18 mouse cellular contexts compared by ENCODE assay signal in genomic region chr6:144922762-144923161, GRCm38 (mm10).
DNase-seq lines count a peak whose midpoint lies in the region; ATAC-seq and TF ChIP-seq lines count a peak whose summit lies in the region.
"Had no signal": no experiment of that assay in that cellular context is flagged by ENCODE, and none has a peak within 500 bp of the region (broad histone marks: within the 10 kb centered on the region; RNA-seq: fewer than 3 reads in every experiment).

No protein-coding gene starts in this region.

- no peak overlapping the region for H3K4me3 ChIP-seq in bone marrow, adult 2 months (replicated peaks; ENCODE audit: control insufficient read depth, low read depth, low read length)
- H3K4me3 ChIP-seq in kidney, embryonic 14.5 days (ENCODE audit: low read length) = no peak overlapping the region
- H3K4me3 ChIP-seq: forebrain, embryonic 12.5 days; heart, embryonic 12.5 days; limb, embryonic 10.5 days; liver, embryonic 13.5 days; megakaryocyte, embryonic 14.5 days had no signal

- 0 out of 2 replicates have a peak, but pooled peaks cover 4% of the 10 kb centered on the region for H3K27me3 ChIP-seq in kidney, embryonic 14.5 days (ENCODE audit: control insufficient read depth, insufficient read depth, low read length)
- H3K27me3 ChIP-seq: forebrain, embryonic 12.5 days; heart, embryonic 12.5 days; liver, embryonic 13.5 days had no signal

- peaks cover 4% of the 10 kb centered on the region for H3K4me1 ChIP-seq in bone marrow, adult 2 months (ENCODE audit: control insufficient read depth, insufficient read depth, low read length)
- no peaks in the 10 kb centered on the region for H3K4me1 ChIP-seq in kidney, embryonic 14.5 days (ENCODE audit: control insufficient read depth, insufficient read depth, low read length)
- H3K4me1 ChIP-seq: forebrain, embryonic 12.5 days; limb, embryonic 10.5 days had no signal

- peak; percentile 29 for DNase-seq in thymus, postnatal 14 days
- no peak for DNase-seq in left cerebral cortex, adult 9 months (ENCODE audit: low spot score in 2 of 2)
- DNase-seq in left cerebral cortex, postnatal 25 days (ENCODE audit: low spot score in 2 of 2) = no peak
- no peak for DNase-seq in right cerebral cortex, postnatal 14 days
- DNase-seq: cerebellum, adult 8-10 months; heart, postnatal 4 days; layer of hippocampus, adult 9-11 months; liver, embryonic 13.5 days; right cerebral cortex, postnatal 25 days had no signal

- intact Hi-C loops in left cerebral cortex, postnatal 25 days (cut with DNase I) = no loop called here

- no peak overlapping the region for H3K9ac ChIP-seq in kidney, embryonic 14.5 days (ENCODE audit: low read depth, low read length)
- H3K9ac ChIP-seq: forebrain, embryonic 12.5 days; heart, embryonic 12.5 days; liver, embryonic 13.5 days had no signal

- TF ChIP-seq CTCF in bone marrow, adult 2 months (IDR thresholded peaks at IDR 0.05; ENCODE audit: control insufficient read depth, insufficient read depth, low read length) = no peak

- H3K9me3 ChIP-seq in kidney, embryonic 14.5 days (ENCODE audit: control insufficient read depth, low read length) = no peaks in the 10 kb centered on the region
- H3K9me3 ChIP-seq: forebrain, embryonic 12.5 days; heart, embryonic 12.5 days; limb, embryonic 10.5 days; liver, embryonic 13.5 days; megakaryocyte, embryonic 14.5 days had no signal

- H3K27ac ChIP-seq in bone marrow, adult 2 months (ENCODE audit: control insufficient read depth, insufficient read depth, low read depth, low read length, poor library complexity) = peak overlapping the region; percentile 33; the same call in 1 of the 2 replicates
- no peak overlapping the region for H3K27ac ChIP-seq in kidney, embryonic 14.5 days (ENCODE audit: low read depth, low read length)
- H3K27ac ChIP-seq: forebrain, embryonic 12.5 days; limb, embryonic 10.5 days; liver, embryonic 13.5 days had no signal

- TF ChIP-seq POLR2A in bone marrow, adult 2 months (IDR thresholded peaks at IDR 0.05; ENCODE audit: borderline replicate concordance, control insufficient read depth, low read depth, low read length) = no peak

- WGBS in bone marrow, adult 2 months = 57% methylated on average over 3 of the region's 3 CpGs
- 15% methylated on average over 3 of the region's 3 CpGs for WGBS in kidney, embryonic 14.5 days

- peak; percentile 83 for ATAC-seq in kidney, embryonic 14.5 days (ENCODE audit: low FRiP score, low TSS enrichment)
- ATAC-seq in monocyte, adult 5-6 weeks (replicated peaks; ENCODE audit: insufficient number of reproducible peaks, low FRiP score, low TSS enrichment, poor library complexity, severe bottlenecking) = 0 out of 2 replicates have a peak, but pooled peaks have one; percentile 21
- no peak for ATAC-seq in inflammation-experienced regulatory T-cells, adult 6 months
- ATAC-seq: lung, postnatal 0 days had no signal

- H3K36me3 ChIP-seq in kidney, embryonic 14.5 days (ENCODE audit: control insufficient read depth, insufficient read depth, low read length) = no peaks in the 10 kb centered on the region
- H3K36me3 ChIP-seq: forebrain, embryonic 12.5 days; heart, embryonic 12.5 days; limb, embryonic 10.5 days; liver, embryonic 13.5 days had no signal

- no peak overlapping the region for H3K4me2 ChIP-seq in kidney, embryonic 14.5 days (replicated peaks; ENCODE audit: low read depth, low read length)
- H3K4me2 ChIP-seq: forebrain, embryonic 12.5 days; heart, embryonic 12.5 days; liver, embryonic 13.5 days had no signal
